Mouse (Mus musculus) heart, postnatal 0 days (tissue): ENCODE data around the gene Rassf8.

Experiments used
- CTCF ChIP-seq: IDR thresholded peaks from 2 replicates; pipeline ENCODE4 v1.5.1; 2016; ENCODE audit warnings: antibody characterized with exemption, control low read depth, low read depth
- EP300 ChIP-seq: IDR thresholded peaks from 2 replicates; pipeline ENCODE4 v1.6.1; 2016; ENCODE audit warnings: antibody characterized with exemption, low read depth

DNA sequence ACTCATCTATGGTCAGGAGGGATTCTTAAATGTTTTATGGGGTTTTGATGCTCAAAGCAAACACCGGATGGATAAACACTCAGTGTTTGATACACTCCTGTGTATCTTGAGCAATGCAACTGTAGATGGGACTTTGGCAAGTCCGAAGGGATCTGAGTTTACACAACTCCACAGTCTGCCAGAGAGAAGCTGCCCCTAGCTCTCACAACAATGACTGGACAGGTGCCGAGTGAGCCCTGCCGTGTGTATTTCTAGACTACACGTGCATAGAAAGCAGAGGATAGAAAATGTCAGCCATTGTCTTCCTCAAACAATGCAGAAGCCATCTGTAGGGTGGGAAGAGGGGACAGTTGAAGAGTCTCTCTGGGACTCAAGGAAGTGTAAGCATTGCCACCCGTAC is 42.9 kb upstream of the Rassf8 start:
- TF ChIP-seq EP300 (no peak), CTCF (no peak)
